Mouse (Mus musculus) spleen, adult 18-20 months (tissue): ENCODE data around the gene Macrod2.
"Not testable (repeated sequence)": the region's sequence is repeated elsewhere in the genome, so short reads cannot be mapped to it uniquely, and the experiment has no call there.

Experiments used
- DNase-seq, 2 experiments: peaks; one replicate each; pipeline ENCODE4 v3.0.0; 2022; ENCODE audit warnings: mixed read lengths in 2 of 2

Gene Macrod2

GRCm38 (mm10) chr2:140704146-140704545 lies 309.0 kb downstream of the Macrod2 start:
- no peak for DNase-seq

- DNase-seq = no peak
These were observed 310.2 kb downstream of the Macrod2 start for GRCm38 (mm10) chr2:140705278-140705677.

GRCm38 (mm10) chr2:140707550-140707949 lies 312.4 kb downstream of the Macrod2 start:
- DNase-seq = no peak

- no peak for DNase-seq
These were observed 320.7 kb downstream of the Macrod2 start for GRCm38 (mm10) chr2:140715822-140716221.

GRCm38 (mm10) chr2:140717407-140717806 lies 322.3 kb downstream of the Macrod2 start:
- no peak for DNase-seq

- no peak for DNase-seq
These were observed 337.6 kb downstream of the Macrod2 start for GRCm38 (mm10) chr2:140732616-140733183.

GRCm38 (mm10) chr2:140740511-140740910 lies 345.4 kb downstream of the Macrod2 start:
- no peak for DNase-seq

GRCm38 (mm10) chr2:140742954-140743353 lies 347.8 kb downstream of the Macrod2 start:
- not testable (repeated sequence) for DNase-seq

GRCm38 (mm10) chr2:140758881-140759280 lies 363.8 kb downstream of the Macrod2 start:
- no peak for DNase-seq

- DNase-seq = no peak
These were observed 364.6 kb downstream of the Macrod2 start for GRCm38 (mm10) chr2:140759732-140760131.

- no peak for DNase-seq
These were observed 365.0 kb downstream of the Macrod2 start for GRCm38 (mm10) chr2:140760137-140760536.

GRCm38 (mm10) chr2:140763076-140763891 lies 368.2 kb downstream of the Macrod2 start:
- no peak for DNase-seq

GRCm38 (mm10) chr2:140769473-140769872 lies 374.4 kb downstream of the Macrod2 start:
- no peak for DNase-seq

- DNase-seq = no peak
These were observed 377.7 kb downstream of the Macrod2 start for GRCm38 (mm10) chr2:140772825-140773224.

GRCm38 (mm10) chr2:140773456-140773855 lies 378.3 kb downstream of the Macrod2 start:
- no peak for DNase-seq

GRCm38 (mm10) chr2:140774808-140775370 lies 379.8 kb downstream of the Macrod2 start:
- DNase-seq = no peak

GRCm38 (mm10) chr2:140775448-140776101 lies 380.5 kb downstream of the Macrod2 start:
- DNase-seq = no peak

- no peak for DNase-seq
These were observed 383.1 kb downstream of the Macrod2 start for GRCm38 (mm10) chr2:140778212-140778611.

- no peak for DNase-seq
These were observed 387.9 kb downstream of the Macrod2 start for GRCm38 (mm10) chr2:140783041-140783440.

GRCm38 (mm10) chr2:140784626-140785025 lies 389.5 kb downstream of the Macrod2 start:
- no peak for DNase-seq

- DNase-seq = no peak
These were observed 395.3 kb downstream of the Macrod2 start for GRCm38 (mm10) chr2:140790363-140790762.

GRCm38 (mm10) chr2:140793886-140794608 lies 398.9 kb downstream of the Macrod2 start:
- DNase-seq = no peak

GRCm38 (mm10) chr2:140811693-140812092 lies 416.6 kb downstream of the Macrod2 start:
- no peak for DNase-seq
